In genomic region chr3:65002578-65002977, GRCm38 (mm10) we compare ENCODE assay signal across 13 mouse cellular contexts.
"Had no signal": no experiment of that assay in that cellular context is flagged by ENCODE, and none has a peak within 500 bp of the region (broad histone marks: within the 10 kb centered on the region; RNA-seq: fewer than 3 reads in every experiment).

No protein-coding gene starts in this region.

- H3K9me3 ChIP-seq: megakaryocyte, embryonic 14.5 days; midbrain, embryonic 12.5 days; neural tube, embryonic 12.5 days; stomach, embryonic 15.5 days had no signal

- H3K4me2 ChIP-seq: lung, embryonic 14.5 days; midbrain, embryonic 12.5 days; neural tube, embryonic 12.5 days; stomach, embryonic 15.5 days had no signal

- H3K27ac ChIP-seq: midbrain, embryonic 12.5 days; neural tube, embryonic 12.5 days; stomach, embryonic 15.5 days; stomach, postnatal 0 days had no signal

- H3K4me3 ChIP-seq: megakaryocyte, embryonic 14.5 days; midbrain, embryonic 12.5 days; neural tube, embryonic 12.5 days; stomach, embryonic 15.5 days had no signal

- H3K9ac ChIP-seq: lung, embryonic 14.5 days; midbrain, embryonic 12.5 days; neural tube, embryonic 12.5 days; stomach, embryonic 15.5 days had no signal

- H3K27me3 ChIP-seq: megakaryocyte, embryonic 14.5 days; midbrain, embryonic 12.5 days; neural tube, embryonic 12.5 days; stomach, embryonic 15.5 days had no signal

- DNase-seq: lung, adult 18-20 months; lung, embryonic 14.5 days; lung, postnatal 10 days; lung, postnatal 4 days; midbrain, embryonic 14.5 days; right cerebral cortex, postnatal 14 days; thymus, adult 2 months; thymus, postnatal 36 days had no signal

- H3K36me3 ChIP-seq: midbrain, embryonic 12.5 days; neural tube, embryonic 12.5 days; stomach, embryonic 15.5 days had no signal

- H3K4me1 ChIP-seq: megakaryocyte, embryonic 14.5 days; midbrain, embryonic 12.5 days; neural tube, embryonic 12.5 days; stomach, embryonic 15.5 days had no signal
